In genomic region chr5:32182885-32183629, GRCm38 (mm10) we compare ENCODE assay signal across 17 mouse cellular contexts. TPM values are rescaled to one million over a fixed set of nuclear protein-coding genes. Genes with fewer than 3 reads are reported as not detected.
DNase-seq lines count a peak whose midpoint lies in the region; ATAC-seq lines count a peak whose summit lies in the region.
"Had no signal": no experiment of that assay in that cellular context is flagged by ENCODE, and none has a peak within 500 bp of the region (broad histone marks: within the 10 kb centered on the region; RNA-seq: fewer than 3 reads in every experiment).

No protein-coding gene starts in this region.

- H3K27ac ChIP-seq in intestine, embryonic 14.5 days (ENCODE audit: low read depth), result peak overlapping the region; percentile 43
- H3K27ac ChIP-seq: heart, embryonic 10.5 days; hindbrain, embryonic 12.5 days; liver, embryonic 14.5 days had no signal

- H3K36me3 ChIP-seq in intestine, embryonic 14.5 days (ENCODE audit: control insufficient read depth, insufficient read depth, low read length), result no peaks in the 10 kb centered on the region
- H3K36me3 ChIP-seq: heart, embryonic 10.5 days; hindbrain, embryonic 12.5 days had no signal

- no peak overlapping the region for H3K4me3 ChIP-seq in intestine, embryonic 14.5 days (ENCODE audit: low read depth, low read length)
- H3K4me3 ChIP-seq: heart, embryonic 10.5 days; hindbrain, embryonic 12.5 days had no signal

- H3K4me1 ChIP-seq in intestine, embryonic 14.5 days (replicated peaks; ENCODE audit: control insufficient read depth, insufficient read depth, low read length), result no peaks in the 10 kb centered on the region
- H3K4me1 ChIP-seq: hindbrain, embryonic 12.5 days had no signal

- peak; percentile 54 to 69 for DNase-seq in urinary bladder, adult 18-20 months (ENCODE audit: low spot score in 2 of 2)
- no peak for DNase-seq in urinary bladder, postnatal 10 days (ENCODE audit: low spot score)
- peak; percentile 58 for DNase-seq in intestine, embryonic 14.5 days (ENCODE audit: low spot score)
- peak; percentile 42 for DNase-seq in lung, postnatal 14 days
- DNase-seq in urinary bladder, postnatal 36 days (ENCODE audit: low spot score in 2 of 2), result peak; percentile 54 to 73
- no peak for DNase-seq in embryo, embryonic 11 days
- no peak for DNase-seq in heart, postnatal 4 days
- DNase-seq in thymus, postnatal 10 days (ENCODE audit: low spot score in 2 of 2), result no peak
- DNase-seq: cerebellum, postnatal 25 days; midbrain, embryonic 14.5 days; right cerebral cortex, adult 18-20 months; thymus, postnatal 36 days had no signal

- 49% methylated on average over 4 of the region's 4 CpGs for WGBS in intestine, embryonic 14.5 days

- no peaks in the 10 kb centered on the region for H3K27me3 ChIP-seq in intestine, embryonic 14.5 days (replicated peaks; ENCODE audit: control insufficient read depth, insufficient read depth, low read length)
- H3K27me3 ChIP-seq: CH12.LX; hindbrain, embryonic 12.5 days had no signal

- H3K9me3 ChIP-seq in intestine, embryonic 14.5 days (ENCODE audit: control insufficient read depth, low read length), result no peaks in the 10 kb centered on the region
- H3K9me3 ChIP-seq: heart, embryonic 10.5 days; hindbrain, embryonic 12.5 days had no signal

- H3K9ac ChIP-seq in intestine, embryonic 14.5 days (ENCODE audit: low read length), result no peak overlapping the region
- H3K9ac ChIP-seq: hindbrain, embryonic 12.5 days; liver, embryonic 14.5 days had no signal

- ATAC-seq in intestine, embryonic 14.5 days (replicated peaks; ENCODE audit: low FRiP score, low TSS enrichment, low read depth), result peak; percentile 85

- H3K4me2 ChIP-seq in intestine, embryonic 14.5 days (ENCODE audit: low read length), result no peak overlapping the region
- H3K4me2 ChIP-seq: hindbrain, embryonic 12.5 days had no signal

RNA-seq across cellular contexts. Expression of gene Fosl2, which starts 47.5 kb away (rescaled TPM):
- polyA plus RNA-seq in intestine, embryonic 14.5 days (2014; fragmentation: Nextera tagmentation; extraction: Ambion mirVana), result 10.1 and 10.2 TPM in 2 replicates
- 10 to 100 TPM; 25.0 to 26.8 TPM for total RNA-seq in heart, postnatal 4 days (2021)

RNA-seq across cellular contexts. Expression of gene Plb1, which starts 49.5 kb away (rescaled TPM):
- 1.2 and 1.9 TPM in 2 replicates for polyA plus RNA-seq in intestine, embryonic 14.5 days (2014; fragmentation: Nextera tagmentation; extraction: Ambion mirVana)
- total RNA-seq in heart, postnatal 4 days (2021), result 1 to 10 TPM; 3.9 to 4.7 TPM
- polyA plus RNA-seq: midbrain, embryonic 14.5 days; neural tube, embryonic 14.5 days had no signal

Comparison
In these comparisons a context has a peak if more than half of its experiments do, and no peak if none do; other contexts are left out.
1. DNase-seq: peak in urinary bladder, adult 18-20 months (2 of 2), intestine, embryonic 14.5 days (single experiment), lung, postnatal 14 days (single experiment) and urinary bladder, postnatal 36 days (2 of 2); none in urinary bladder, postnatal 10 days (single experiment), embryo, embryonic 11 days (single experiment), heart, postnatal 4 days (single experiment) and thymus, postnatal 10 days (0 of 2).